Mouse (Mus musculus) liver, postnatal 0 days (tissue): ENCODE results near the gene Ifitm3. TPM values are rescaled to one million over a fixed set of nuclear protein-coding genes. Genes with fewer than 3 reads are reported as not detected.
A peak's percentile ranks its signal among the peaks of the same experiment; 100 is the strongest.

Source experiments
- ATAC-seq: fragments of 200-750 bp; cut with Nextera tagmentation; 2 replicates; pipeline ENCODE4 v1.8.0; 2017; ENCODE audit warnings: mild to moderate bottlenecking, moderate library complexity
- DNase-seq: peaks from one replicate; pipeline ENCODE4 v3.0.0-alpha.2; 2016
- H3K27ac ChIP-seq: fragments of 300-500 bp; sonication (generic); 2 replicates; pipeline ENCODE4 v1.5.1; 2014; ENCODE audit warnings: antibody characterized with exemption, moderate library complexity, mild to moderate bottlenecking, low read depth
- H3K27me3 ChIP-seq: fragments of 300-500 bp; sonication (generic); 2 replicates; pipeline ENCODE4 v1.6.1; 2014; ENCODE audit warnings: low read length, control low read depth, mixed read lengths; ENCODE audit not compliant: insufficient read depth
- H3K36me3 ChIP-seq: fragments of 300-500 bp; sonication (generic); replicated peaks from 2 replicates; pipeline ENCODE4 v1.6.1; 2014; ENCODE audit warnings: mild to moderate bottlenecking, control low read depth, low read length, moderate library complexity, mixed read lengths; ENCODE audit not compliant: insufficient read depth
- H3K4me1 ChIP-seq: fragments of 300-500 bp; sonication (generic); 2 replicates; pipeline ENCODE4 v1.6.1; 2014; ENCODE audit warnings: antibody characterized with exemption, mild to moderate bottlenecking, control low read depth; ENCODE audit not compliant: insufficient read depth
- H3K4me2 ChIP-seq: fragments of 300-500 bp; sonication (generic); 2 replicates; pipeline ENCODE4 v1.6.1; 2014; ENCODE audit warnings: low read depth, mild to moderate bottlenecking, low read length, moderate library complexity, mixed read lengths
- H3K4me3 ChIP-seq: fragments of 300-500 bp; sonication (generic); 2 replicates; pipeline ENCODE4 v1.5.1; 2014; ENCODE audit warnings: low read depth, low read length
- H3K9ac ChIP-seq: fragments of 300-500 bp; sonication (generic); replicated peaks from 2 replicates; pipeline ENCODE4 v1.6.1; 2014; ENCODE audit warnings: mild to moderate bottlenecking, moderate library complexity
- H3K9me3 ChIP-seq: fragments of 300-500 bp; sonication (generic); 2 replicates; pipeline ENCODE4 v1.6.1; 2016; ENCODE audit warnings: mild to moderate bottlenecking, control low read depth, low read length, mixed read lengths
- CTCF ChIP-seq: sonication (generic); IDR thresholded peaks from 2 replicates; pipeline ENCODE4 v1.5.1; 2016; ENCODE audit warnings: antibody characterized with exemption, low read depth
- EP300 ChIP-seq: IDR thresholded peaks from 2 replicates; pipeline ENCODE4 v1.6.1; 2016; ENCODE audit warnings: antibody characterized with exemption, low read depth, mild to moderate bottlenecking
- WGBS: fragments of 180-500 bp; shearing (Covaris S2); extraction: QIAGEN DNeasy Blood & Tissue Kit; methylation state at CpG from one replicate; pipeline ENCODE4 v1.1.7; 2014; ENCODE audit not compliant: insufficient replicate concordance; 5-methylcytosine and 5-hydroxymethylcytosine counted together
- polyA plus RNA-seq: library from polyadenylated mRNA; unstranded; fragments of >200 nt; fragmentation: Nextera tagmentation; extraction: Ambion mirVana; gene quantifications from 2 replicates; pipeline ENCODE4 v1.2.1, GENCODE M21; 2015

Gene Ifitm3
- polyA plus RNA-seq, 1 experiment from 2014 or later, result 295 TPM

DNA sequence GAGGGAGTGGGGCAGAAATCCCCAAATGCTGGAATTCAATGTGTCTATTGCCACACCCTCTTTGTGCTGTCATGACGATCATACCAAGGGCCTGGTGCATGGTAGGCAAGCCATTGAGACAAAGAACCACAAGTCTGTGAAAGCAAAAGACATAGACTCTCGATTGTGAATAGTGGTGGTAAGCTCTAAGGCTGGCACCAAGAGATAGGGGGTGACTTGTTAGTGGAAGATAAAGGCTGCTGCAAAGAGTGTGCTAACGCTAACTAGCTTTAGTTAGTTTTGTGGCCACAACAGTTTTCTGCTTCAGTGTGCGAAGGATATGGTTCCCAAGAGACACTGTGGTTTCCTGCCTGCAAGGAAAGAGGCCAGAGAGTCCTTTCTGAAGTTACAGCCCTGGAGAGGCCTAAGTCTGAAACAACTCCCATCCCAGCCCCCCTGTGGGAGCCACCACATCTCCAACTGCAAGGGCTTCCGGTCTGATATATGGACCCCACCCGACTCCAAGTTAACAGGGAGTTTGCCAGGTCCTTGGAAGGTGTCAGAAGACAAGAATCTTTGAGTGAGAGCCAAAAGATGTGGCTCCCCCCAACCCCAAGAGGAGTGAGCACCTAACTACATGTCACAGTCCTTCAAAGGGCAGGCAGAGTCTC is 36.5 kb upstream of the Ifitm3 start:
- ATAC-seq, result peak; percentile 52
- H3K27ac ChIP-seq, result peak overlapping the region; percentile 85
- H3K9ac ChIP-seq, result 0 out of 2 replicates have a peak overlapping the region, but pooled peaks have one; percentile 1
- DNase-seq, result peak; percentile 42
- 34% methylated on average over 6 of the region's 6 CpGs for WGBS
- no peaks in the 10 kb centered on the region for H3K36me3 ChIP-seq
- TF ChIP-seq EP300 (peak; percentile 83), CTCF (no peak)
- peaks cover 23% of the 10 kb centered on the region for H3K4me1 ChIP-seq
- H3K9me3 ChIP-seq, result no peaks in the 10 kb centered on the region
- peak overlapping the region; percentile 84 for H3K4me2 ChIP-seq
- no peak overlapping the region for H3K4me3 ChIP-seq
- H3K27me3 ChIP-seq, result no peaks in the 10 kb centered on the region

DNA sequence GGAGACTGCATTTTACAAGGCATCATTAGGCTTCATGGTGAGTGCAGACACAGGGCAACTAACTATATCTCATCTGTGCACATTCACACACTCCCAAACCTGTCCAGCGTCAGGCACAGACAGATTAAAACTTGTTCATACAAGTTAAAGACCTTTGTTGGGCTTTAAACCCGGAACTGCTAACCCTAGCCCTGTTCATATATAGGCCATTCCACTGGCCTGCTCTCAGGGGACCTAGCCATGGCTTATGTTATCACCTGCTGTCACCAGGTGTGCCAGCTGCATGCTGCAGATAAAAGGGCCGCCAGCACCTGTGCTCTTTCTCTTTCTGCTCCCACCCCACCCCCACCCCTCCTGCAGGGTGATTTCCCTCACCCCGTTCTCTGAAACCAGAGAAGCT is 32.0 kb upstream of the Ifitm3 start:
- TF ChIP-seq CTCF (no peak), EP300 (peak; percentile 87)
- DNase-seq, result peak; percentile 24
- WGBS, result 43% methylated on average over 4 of the region's 4 CpGs
- Histone ChIP-seq H3K27ac (0 out of 2 replicates have a peak overlapping the region, but pooled peaks have one; percentile 24), H3K4me1 (peaks cover 31% of the 10 kb centered on the region), H3K9me3 (no peaks in the 10 kb centered on the region), H3K27me3 (no peaks in the 10 kb centered on the region), H3K36me3 (no peaks in the 10 kb centered on the region), H3K4me2 (peak overlapping the region; percentile 13; the same call in 1 of the 2 replicates), H3K9ac (no peak overlapping the region), H3K4me3 (no peak overlapping the region)
- peak; percentile 62 for ATAC-seq

- no peak overlapping the region for H3K4me2 ChIP-seq
- ATAC-seq (peak; percentile 40; the same call in 1 of the 2 replicates), DNase-seq (peak; percentile 62)
- H3K27ac ChIP-seq, result peak overlapping the region; percentile 71
- no peaks in the 10 kb centered on the region for H3K27me3 ChIP-seq
- no peak overlapping the region for H3K4me3 ChIP-seq
- H3K4me1 ChIP-seq, result peaks cover 23% of the 10 kb centered on the region
- H3K9me3 ChIP-seq, result no peaks in the 10 kb centered on the region
- 30% methylated on average over 5 of the region's 5 CpGs for WGBS
- no peak overlapping the region for H3K9ac ChIP-seq
- H3K36me3 ChIP-seq, result no peaks in the 10 kb centered on the region
- no peak for TF ChIP-seq CTCF
- no peak for TF ChIP-seq EP300
Observed at GRCm38 (mm10) chr7:141041661-141042060, 31.1 kb upstream of the Ifitm3 start.

DNA sequence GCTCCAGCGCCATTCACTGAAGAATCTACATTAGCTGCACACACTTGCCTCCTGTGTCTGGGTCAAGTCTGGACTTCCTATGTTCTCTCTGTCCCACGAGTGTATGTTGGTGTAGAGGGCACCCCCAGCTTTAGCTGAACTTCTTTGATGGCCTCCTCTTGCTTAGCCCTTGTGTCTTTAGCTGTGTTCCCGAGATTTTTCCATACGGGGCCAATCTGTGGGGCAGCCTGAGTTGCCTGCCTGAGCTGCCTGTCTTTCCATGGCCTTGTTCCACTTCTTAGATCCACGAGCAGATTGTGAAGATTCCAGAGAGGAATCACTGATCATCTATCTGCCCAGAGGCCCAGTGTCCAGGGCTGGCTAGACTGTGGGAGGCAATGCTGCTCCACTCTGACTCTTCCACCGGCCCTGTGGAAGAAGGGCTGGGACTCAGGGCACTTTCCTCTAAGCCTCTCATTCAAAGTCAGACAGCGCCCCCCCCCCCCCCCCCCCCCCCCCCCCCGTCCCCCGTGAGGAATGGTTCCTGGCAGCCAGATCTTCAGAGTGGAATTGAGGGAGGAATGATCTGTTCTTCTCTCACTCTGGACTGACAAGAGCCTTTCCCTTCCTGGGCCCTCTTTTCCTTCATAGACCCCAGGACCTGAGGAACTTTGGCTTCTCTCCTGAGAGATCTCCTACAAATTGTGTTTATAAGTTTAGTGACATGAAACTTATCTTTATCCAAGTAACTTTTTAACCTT is 30.5 kb upstream of the Ifitm3 start:
- H3K36me3 ChIP-seq, result no peaks in the 10 kb centered on the region
- H3K9ac ChIP-seq, result no peak overlapping the region
- DNase-seq (peak; percentile 12), ATAC-seq (no peak)
- TF ChIP-seq CTCF (no peak), EP300 (no peak)
- no peaks in the 10 kb centered on the region for H3K9me3 ChIP-seq
- H3K27me3 ChIP-seq, result no peaks in the 10 kb centered on the region
- H3K4me3 ChIP-seq, result no peak overlapping the region
- 58% methylated on average over 6 of the region's 9 CpGs for WGBS
- peaks cover 19% of the 10 kb centered on the region for H3K4me1 ChIP-seq
- H3K4me2 ChIP-seq, result no peak overlapping the region
- H3K27ac ChIP-seq, result peak overlapping the region; percentile 71

DNA sequence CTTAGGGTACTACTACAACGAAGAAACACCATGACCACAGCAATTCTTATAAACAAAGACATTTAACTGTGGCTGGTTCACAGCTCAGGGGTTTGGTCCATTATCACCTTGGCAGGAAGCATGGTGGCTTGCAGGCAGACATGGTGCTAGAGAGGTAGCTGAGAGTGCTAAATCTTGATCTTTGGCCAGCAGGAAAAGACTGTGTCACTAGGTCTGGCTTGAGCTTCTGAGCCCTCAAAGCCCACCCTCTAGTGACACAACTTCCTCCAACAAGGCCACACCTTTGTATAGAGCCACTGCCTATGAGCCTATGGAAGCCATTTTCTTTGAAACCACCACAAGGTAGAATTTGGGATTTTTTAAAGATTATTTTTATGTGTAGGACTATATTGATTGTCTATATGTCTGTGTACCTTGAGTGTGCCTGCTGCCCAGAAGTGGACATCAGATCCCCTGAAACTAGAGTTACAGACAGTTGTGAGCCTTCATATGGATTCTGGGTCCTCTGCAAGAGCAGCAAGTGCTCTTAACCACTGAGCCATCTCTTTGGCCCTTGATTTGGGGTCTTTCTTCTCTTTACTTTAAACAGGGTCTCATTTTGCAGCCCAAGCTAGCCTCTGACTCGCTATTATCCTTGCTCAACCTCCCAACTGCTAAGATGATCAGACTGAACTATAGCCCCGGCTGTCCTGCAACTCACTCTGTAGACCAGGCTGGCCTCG is 29.0 kb upstream of the Ifitm3 start:
- H3K4me3 ChIP-seq, result no peak overlapping the region
- ATAC-seq (no peak), DNase-seq (no peak)
- TF ChIP-seq EP300 (no peak), CTCF (no peak)
- 80% methylated on average over 4 of the region's 4 CpGs for WGBS
- no peaks in the 10 kb centered on the region for H3K9me3 ChIP-seq
- H3K9ac ChIP-seq, result no peak overlapping the region
- H3K36me3 ChIP-seq, result no peaks in the 10 kb centered on the region
- H3K27me3 ChIP-seq, result no peaks in the 10 kb centered on the region
- no peak overlapping the region for H3K4me2 ChIP-seq
- peak overlapping the region; percentile 69; the same call in 1 of the 2 replicates for H3K27ac ChIP-seq
- H3K4me1 ChIP-seq, result peaks cover 20% of the 10 kb centered on the region
